9 mouse cellular contexts compared by ENCODE assay signal in the genomic region with DNA sequence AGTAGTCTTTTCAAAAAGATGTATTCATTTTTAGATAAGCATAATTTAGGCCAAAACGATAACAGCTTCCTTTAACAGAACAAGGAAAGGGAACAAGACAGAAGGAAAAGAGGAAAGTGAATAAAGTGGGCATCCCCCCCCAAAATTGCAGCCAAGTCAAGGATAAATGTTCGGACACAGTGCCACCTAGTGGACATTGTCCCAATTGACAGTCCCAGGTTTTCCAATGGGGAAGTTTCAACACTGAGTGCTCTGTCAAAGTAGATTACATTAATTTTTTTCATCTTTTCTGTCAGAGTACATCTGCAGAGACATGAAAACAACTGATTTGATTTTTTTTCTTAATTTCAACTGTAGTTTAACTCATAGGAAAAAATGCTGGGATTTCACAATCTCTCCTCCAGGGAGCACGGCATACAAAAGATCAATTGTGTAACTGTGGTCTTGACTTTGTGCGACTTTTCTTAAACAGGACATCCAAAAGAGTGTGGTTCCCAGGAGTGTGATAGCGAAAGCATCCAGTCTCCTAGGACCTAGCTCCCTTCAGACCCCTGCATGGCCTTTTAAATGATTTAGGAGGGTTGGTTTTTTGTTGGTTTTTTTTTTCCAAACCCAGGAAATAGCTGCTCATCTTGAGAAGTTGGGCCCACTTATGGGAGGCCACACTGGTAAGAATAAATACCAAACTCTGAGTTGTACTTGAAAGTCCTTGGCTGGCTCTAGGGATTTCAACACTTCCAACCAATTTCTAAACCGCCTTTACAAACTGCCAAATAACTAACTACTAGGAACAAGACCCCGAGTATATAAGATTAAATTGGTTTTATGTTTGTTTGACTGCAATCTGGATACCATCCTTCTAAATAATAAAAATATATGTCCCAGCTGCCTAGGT. TPM values are rescaled to one million over a fixed set of nuclear protein-coding genes. Genes with fewer than 3 reads are reported as not detected.
DNase-seq lines count a peak whose midpoint lies in the region; ATAC-seq and TF ChIP-seq lines count a peak whose summit lies in the region.
"Had no signal": no experiment of that assay in that cellular context is flagged by ENCODE, and none has a peak within 500 bp of the region (broad histone marks: within the 10 kb centered on the region; RNA-seq: fewer than 3 reads in every experiment).

No protein-coding gene starts in this region.

- peak; percentile 62 for ATAC-seq in lung, postnatal 0 days

- no peak overlapping the region for H3K4me3 ChIP-seq in heart, adult 2 months
- no peak overlapping the region for H3K4me3 ChIP-seq in heart, embryonic 10.5 days
- no peak overlapping the region for H3K4me3 ChIP-seq in lung, postnatal 0 days (ENCODE audit: low read depth, low read length)

- H3K4me1 ChIP-seq in heart, adult 2 months (ENCODE audit: control insufficient read depth, insufficient read depth, low read length): no peaks in the 10 kb centered on the region
- H3K4me1 ChIP-seq in heart, embryonic 10.5 days: 0 out of 2 replicates have a peak, but pooled peaks cover 5% of the 10 kb centered on the region
- no peaks in the 10 kb centered on the region for H3K4me1 ChIP-seq in lung, postnatal 0 days (ENCODE audit: insufficient read depth, low read depth, low read length)

- no peak overlapping the region for H3K9ac ChIP-seq in heart, adult 2 months (ENCODE audit: low read depth, low read length)
- no peak overlapping the region for H3K9ac ChIP-seq in lung, postnatal 0 days (replicated peaks; ENCODE audit: low read depth)

- H3K27me3 ChIP-seq in heart, adult 2 months (ENCODE audit: control insufficient read depth, insufficient read depth, low read length): no peaks in the 10 kb centered on the region
- peaks cover 7% of the 10 kb centered on the region; the same call in 1 of the 2 replicates for H3K27me3 ChIP-seq in heart, embryonic 10.5 days (ENCODE audit: insufficient read depth, poor library complexity, severe bottlenecking)
- H3K27me3 ChIP-seq in lung, postnatal 0 days (replicated peaks; ENCODE audit: insufficient read depth, low read length): no peaks in the 10 kb centered on the region

- no peaks in the 10 kb centered on the region for H3K79me2 ChIP-seq in heart, adult 2 months (replicated peaks; ENCODE audit: control insufficient read depth, insufficient read depth, low read length)

- TF ChIP-seq POLR2A in heart, adult 2 months (IDR thresholded peaks at IDR 0.05; ENCODE audit: insufficient read depth, low read depth, low read length): no peak

- no peaks in the 10 kb centered on the region for H3K36me3 ChIP-seq in heart, adult 2 months (ENCODE audit: control insufficient read depth, insufficient read depth, low read length)
- no peaks in the 10 kb centered on the region for H3K36me3 ChIP-seq in heart, embryonic 10.5 days
- H3K36me3 ChIP-seq in lung, postnatal 0 days (ENCODE audit: insufficient read depth, low read length): no peaks in the 10 kb centered on the region

- H3K27ac ChIP-seq in heart, adult 2 months: no peak overlapping the region
- no peak overlapping the region for H3K27ac ChIP-seq in heart, embryonic 10.5 days
- H3K27ac ChIP-seq in lung, postnatal 0 days (ENCODE audit: low read length): no peak overlapping the region

- TF ChIP-seq EP300 in heart, adult 2 months (IDR thresholded peaks at IDR 0.05; ENCODE audit: insufficient read depth, low read depth, low read length): no peak
- peak; percentile 33; the same call in 1 of the 2 replicates for TF ChIP-seq EP300 in lung, postnatal 0 days (IDR thresholded peaks at IDR 0.05)

- 37% methylated on average over 7 of the region's 7 CpGs for WGBS in heart, adult 2 months
- 44% methylated on average over 7 of the region's 7 CpGs for WGBS in heart, embryonic 10.5 days
- WGBS in lung, postnatal 0 days: 22% methylated on average over 7 of the region's 7 CpGs

- no peak; the same call in 1 of the 2 replicates for TF ChIP-seq CTCF in heart, adult 2 months (IDR thresholded peaks at IDR 0.05)
- peak; percentile 82 for TF ChIP-seq CTCF in lung, postnatal 0 days (IDR thresholded peaks at IDR 0.05)

- intact Hi-C loops in heart, adult 2 months (cut with DNase I): loop anchor here (2.0 to 10.0 kb wide), 5 partner anchors 17 to 1146 kb away; no protein-coding TSS in a partner anchor
- intact Hi-C loops in heart, postnatal 14 days (cut with DNase I): loop anchor here (5.0 to 10.0 kb wide), 3 partner anchors 194 to 1146 kb away; no protein-coding TSS in a partner anchor

- 0 out of 2 replicates have a peak overlapping the region, but pooled peaks have one; percentile 8 for H3K4me2 ChIP-seq in lung, postnatal 0 days (replicated peaks; ENCODE audit: low read depth, low read length)

- no peaks in the 10 kb centered on the region for H3K9me3 ChIP-seq in heart, embryonic 10.5 days
- no peaks in the 10 kb centered on the region for H3K9me3 ChIP-seq in lung, postnatal 0 days (ENCODE audit: low read length)

- DNase-seq in heart, adult 2 months: peak; percentile 14 to 40
- no peak for DNase-seq in heart, embryonic 10.5 days (ENCODE audit: low spot score)
- peak; percentile 27 for DNase-seq in urinary bladder, postnatal 14 days (ENCODE audit: low spot score)
- DNase-seq in urinary bladder, postnatal 10 days (ENCODE audit: low spot score): no peak
- peak; percentile 23 for DNase-seq in cerebellum, adult 8-10 months
- peak; percentile 49 to 61 for DNase-seq in heart, postnatal 14 days
- peak; percentile 74 for DNase-seq in lung, postnatal 0 days (ENCODE audit: low spot score)
- DNase-seq in thymus, postnatal 0 days (ENCODE audit: low spot score): peak; percentile 48

RNA-seq across cellular contexts. Expression of a gene that starts 19.7 kb away (rescaled TPM):
- under 1 TPM; 0.10 to 0.14 TPM for total RNA-seq in heart, adult 2 months (2021)
- polyA plus RNA-seq in heart, adult 2 months (2012; rRNA removed): not detected in 2 replicates
- polyA plus RNA-seq in heart, embryonic 10.5 days (2016; fragmentation: Nextera tagmentation; extraction: Ambion mirVana): 0.10 and 0.16 TPM in 2 replicates
- total RNA-seq in heart, postnatal 14 days (2021): under 1 TPM in 1 of 2 experiments, not detected in 1; 0.10 TPM
- polyA plus RNA-seq in lung, postnatal 0 days (2015; fragmentation: Nextera tagmentation; extraction: Ambion mirVana): 0.05 and 0.06 TPM in 2 replicates
- 7.0 and 8.0 TPM in 2 replicates for polyA plus RNA-seq in thymus, postnatal 0 days (2015; fragmentation: Nextera tagmentation; extraction: Ambion mirVana)
- total RNA-seq: left cerebral cortex, adult 18-20 months had no signal

Comparison
In these comparisons a context has a peak if more than half of its experiments do, and no peak if none do; other contexts are left out.
1. DNase-seq: peak in heart, adult 2 months (2 of 2), urinary bladder, postnatal 14 days (single experiment), cerebellum, adult 8-10 months (single experiment), heart, postnatal 14 days (2 of 2), lung, postnatal 0 days (single experiment) and thymus, postnatal 0 days (single experiment); none in heart, embryonic 10.5 days (single experiment) and urinary bladder, postnatal 10 days (single experiment).